Mouse (Mus musculus) neural tube, embryonic 12.5 days (tissue): ENCODE measurements around the gene Tom1l2. TPM values are rescaled to one million over a fixed set of nuclear protein-coding genes. Genes with fewer than 3 reads are reported as not detected.

ENCODE experiments used
- microRNA-seq: library from miRNA; unstranded; fragments of <30 nt; microRNA quantifications from one replicate; pipeline ENCODE4, GENCODE M21; 2017
- polyA plus RNA-seq: library from polyadenylated mRNA; unstranded; fragments of >200 nt; fragmentation: Nextera tagmentation; extraction: Ambion mirVana; gene quantifications from 2 replicates; pipeline ENCODE4 v1.2.1, GENCODE M21; 2016

The Tom1l2 gene
- polyA plus RNA-seq, 1 experiment from 2014 or later = 46.7 TPM

Small RNAs within 50 kb of the gene (microRNA-seq; reads per million reads assigned to microRNA genes)
- not detected for gene Gm27711
- 1.1 reads per million for gene Mir6921
- gene Mir6922 = not detected

Other genes starting within 250 kb of the Tom1l2 start
- gene Rai1, start 247.9 kb downstream of the Tom1l2 start, polyA plus RNA-seq = 34.0 and 35.6 TPM in 2 replicates
- gene Srebf1, start 130.3 kb downstream of the Tom1l2 start, polyA plus RNA-seq = 50.0 and 50.9 TPM in 2 replicates
- gene Drc3, start 424 bp upstream of the Tom1l2 start, polyA plus RNA-seq = 1.9 and 2.6 TPM in 2 replicates
- gene Gid4, start 64.2 kb upstream of the Tom1l2 start, polyA plus RNA-seq = 24.4 and 25.5 TPM in 2 replicates
- gene Atpaf2, start 65.6 kb upstream of the Tom1l2 start, polyA plus RNA-seq = 36.5 and 39.9 TPM in 2 replicates
- 103 TPM in 2 replicates for gene Drg2, start 101.7 kb upstream of the Tom1l2 start, polyA plus RNA-seq
- gene Myo15, start 116.4 kb upstream of the Tom1l2 start, polyA plus RNA-seq = 0.05 and 0.13 TPM in 2 replicates
- 28.5 and 34.9 TPM in 2 replicates for gene Alkbh5, start 183.5 kb upstream of the Tom1l2 start, polyA plus RNA-seq